Mouse (Mus musculus) liver, adult 2 months (tissue): ENCODE measurements around the gene Degs2.

Experiments used
- CTCF ChIP-seq: fragments of 200-500 bp; IDR thresholded peaks from 2 replicates; pipeline ENCODE4 v1.5.1; 2011; ENCODE audit warnings: low read depth, low read length, control low read depth
- POLR2A ChIP-seq: fragments of 200-500 bp; IDR thresholded peaks from 2 replicates; pipeline ENCODE4 v1.6.1; 2011; ENCODE audit warnings: low read length, control low read depth; ENCODE audit not compliant: insufficient read depth; ENCODE audit errors: extremely low read depth

DNA sequence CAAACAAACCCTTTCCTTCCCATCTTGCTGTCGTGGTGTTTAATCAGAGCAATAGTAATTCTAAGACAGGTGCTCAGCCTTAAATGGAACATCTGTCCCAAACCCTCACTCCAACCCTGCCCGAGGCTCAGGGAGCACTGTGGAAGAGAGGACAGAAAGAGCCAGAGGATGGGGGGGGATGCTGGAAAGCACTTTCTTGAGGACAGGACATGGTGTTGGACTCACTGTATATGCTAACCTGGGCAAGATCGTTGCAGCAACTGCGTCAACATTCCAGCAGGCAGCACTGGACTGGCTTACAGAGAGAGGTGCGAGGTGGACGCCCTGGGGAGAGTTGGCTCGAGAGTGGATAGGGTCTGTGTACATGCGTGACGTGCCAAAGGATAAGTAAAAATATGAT is 47.3 kb upstream of the Degs2 start:
- TF ChIP-seq CTCF, result no peak
- no peak for TF ChIP-seq POLR2A
